Mouse (Mus musculus): Measurements from ENCODE around the gene C1qtnf5. TPM values are rescaled to one million over a fixed set of nuclear protein-coding genes. Genes with fewer than 3 reads are reported as not detected.

The C1qtnf5 gene
- polyA plus RNA-seq, 1 experiment from 2014 or later, result 9.8 TPM

DNA sequence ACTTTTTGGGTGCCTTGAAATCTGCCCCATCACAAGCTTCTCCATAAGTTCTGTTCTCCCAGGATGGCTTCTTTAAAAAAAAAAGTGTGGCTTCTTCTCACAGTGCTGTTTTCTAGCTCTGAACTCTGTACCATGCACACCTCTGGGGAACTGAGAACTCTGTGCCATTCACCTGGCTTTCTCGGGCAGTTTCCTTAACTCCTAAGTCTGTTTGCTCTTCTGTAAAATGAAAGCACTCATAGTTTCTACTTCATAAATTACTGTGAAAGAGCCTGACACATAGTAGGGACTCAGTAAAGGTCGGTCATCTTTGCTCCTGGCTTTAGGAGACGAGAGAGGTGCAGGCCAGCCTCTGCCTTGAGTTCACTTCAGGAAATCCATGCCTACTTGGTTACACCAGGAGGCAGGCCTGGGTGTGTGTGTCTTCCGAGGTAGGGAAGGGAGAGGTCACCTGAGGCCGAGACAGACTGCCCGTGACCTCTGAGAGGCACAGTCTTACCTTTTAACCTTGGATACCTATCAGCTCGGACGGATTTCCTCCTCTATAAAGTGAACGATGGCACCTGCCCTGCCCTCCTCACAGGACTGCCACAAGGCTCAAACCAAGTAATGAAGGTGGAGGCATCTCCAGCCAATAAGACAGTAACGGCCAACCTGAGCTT lies 28.8 kb upstream of the C1qtnf5 start:
- WGBS, result 75% methylated on average over 10 of the region's 10 CpGs
- Histone ChIP-seq H3K4me1 (ENCODE audit: insufficient read depth, low read depth, low read length) (peaks cover 12% of the 10 kb centered on the region; the same call in 1 of the 2 replicates), H3K9me3 (ENCODE audit: low read length) (no peaks in the 10 kb centered on the region), H3K4me2 (replicated peaks; ENCODE audit: low read depth, low read length) (no peak overlapping the region), H3K36me3 (ENCODE audit: insufficient read depth, low read length) (no peaks in the 10 kb centered on the region), H3K27me3 (replicated peaks; ENCODE audit: insufficient read depth, low read length) (0 out of 2 replicates have a peak, but pooled peaks cover 4% of the 10 kb centered on the region), H3K9ac (replicated peaks; ENCODE audit: low read depth) (no peak overlapping the region), H3K4me3 (ENCODE audit: low read depth, low read length) (no peak overlapping the region), H3K27ac (ENCODE audit: low read length) (peak overlapping the region; percentile 48)
- ATAC-seq (no peak), DNase-seq (ENCODE audit: low spot score) (no peak)
- TF ChIP-seq EP300 (IDR thresholded peaks at IDR 0.05) (no peak), CTCF (IDR thresholded peaks at IDR 0.05) (no peak)

DNA sequence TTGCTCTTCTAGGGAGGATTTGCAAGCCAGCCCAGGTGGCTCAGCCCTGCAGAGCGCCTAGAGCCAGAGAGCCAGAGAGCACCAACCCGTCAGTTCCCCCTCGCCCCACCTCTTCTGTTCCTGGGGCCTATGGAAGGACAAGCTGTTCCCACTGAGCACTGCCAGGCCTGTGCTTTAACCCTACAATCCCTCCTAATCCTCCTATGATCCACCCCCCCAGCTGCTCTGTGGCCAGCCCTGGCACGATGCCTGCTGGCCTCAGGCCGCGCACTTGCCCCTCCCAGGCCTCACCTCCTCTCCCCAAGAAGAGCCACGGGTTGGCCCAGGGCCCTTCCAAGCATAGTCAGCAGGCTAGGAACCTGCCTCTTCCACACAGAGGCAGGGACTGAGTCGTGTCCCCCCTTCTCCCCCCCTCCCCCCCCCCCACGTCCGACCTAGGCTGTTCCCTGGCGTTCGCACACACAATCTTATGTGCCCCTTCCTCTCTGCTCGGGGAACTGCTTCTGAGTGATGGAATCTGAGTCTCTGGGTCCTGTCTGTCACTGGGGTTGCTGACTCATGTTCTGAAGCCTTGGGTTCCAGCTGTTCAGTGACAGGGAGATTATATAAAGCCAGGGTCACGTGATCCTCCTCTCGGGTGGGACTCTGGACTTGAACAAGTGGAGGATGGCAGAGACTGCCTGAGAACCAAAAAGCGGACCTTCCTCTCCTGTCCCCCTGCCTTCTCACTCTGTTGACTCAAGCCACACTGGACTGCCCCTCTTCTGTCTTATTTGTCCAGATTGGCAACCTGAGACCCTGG lies 27.9 kb upstream of the C1qtnf5 start:
- TF ChIP-seq EP300 (IDR thresholded peaks at IDR 0.05) (peak; percentile 86), CTCF (IDR thresholded peaks at IDR 0.05) (no peak)
- H3K9me3 ChIP-seq (ENCODE audit: low read length), result no peaks in the 10 kb centered on the region
- peaks cover 17% of the 10 kb centered on the region; the same call in 1 of the 2 replicates for H3K4me1 ChIP-seq (ENCODE audit: insufficient read depth, low read depth, low read length)
- no peak overlapping the region; the same call in 1 of the 2 replicates for H3K4me2 ChIP-seq (replicated peaks; ENCODE audit: low read depth, low read length)
- ATAC-seq (peak; percentile 92), DNase-seq (ENCODE audit: low spot score) (peak; percentile 96)
- H3K27ac ChIP-seq (ENCODE audit: low read length), result peak overlapping the region; percentile 48
- WGBS, result 14% methylated on average over 16 of the region's 16 CpGs
- 0 out of 2 replicates have a peak, but pooled peaks cover 4% of the 10 kb centered on the region for H3K27me3 ChIP-seq (replicated peaks; ENCODE audit: insufficient read depth, low read length)
- H3K36me3 ChIP-seq (ENCODE audit: insufficient read depth, low read length), result no peaks in the 10 kb centered on the region
- H3K9ac ChIP-seq (replicated peaks; ENCODE audit: low read depth), result no peak overlapping the region
- no peak overlapping the region for H3K4me3 ChIP-seq (ENCODE audit: low read depth, low read length)

DNA sequence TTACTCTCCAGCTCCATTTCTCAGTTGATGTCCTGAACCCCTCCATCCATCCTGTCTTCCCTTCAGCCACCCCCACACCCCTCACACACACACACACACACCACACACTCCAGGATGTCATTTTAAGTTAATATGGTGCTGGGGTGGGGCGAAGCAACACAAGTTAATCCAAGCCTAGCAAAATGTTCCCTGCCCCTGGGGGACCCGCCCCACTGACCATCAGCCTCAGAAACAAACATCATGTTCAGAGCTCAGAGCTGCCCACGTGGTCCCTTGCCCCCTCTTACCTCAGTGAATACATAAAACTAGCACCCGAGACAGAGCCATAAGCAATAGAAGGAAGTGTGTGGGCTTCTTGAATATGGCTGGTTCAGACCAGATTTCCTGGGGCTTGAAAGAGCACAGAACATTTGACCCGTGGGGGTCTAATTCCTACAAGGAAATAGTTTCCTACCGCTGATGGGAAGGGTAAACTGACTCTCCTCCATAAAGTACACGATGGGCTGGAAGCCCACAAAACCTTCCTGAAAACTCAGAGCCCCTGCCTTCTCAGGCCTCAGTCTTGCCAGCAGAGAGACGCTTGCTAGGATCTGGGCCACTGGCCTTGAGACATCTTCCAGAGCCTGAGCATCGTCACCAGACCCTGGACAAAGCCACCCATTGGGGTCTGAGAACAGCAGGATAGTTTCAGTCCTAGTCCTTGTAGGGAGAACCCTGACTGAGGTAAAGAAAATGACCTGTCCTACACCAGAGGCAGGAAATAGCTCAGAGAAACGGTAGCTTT lies 26.9 kb upstream of the C1qtnf5 start:
- Histone ChIP-seq H3K4me1 (ENCODE audit: insufficient read depth, low read depth, low read length) (peaks cover 25% of the 10 kb centered on the region; the same call in 1 of the 2 replicates), H3K27me3 (replicated peaks; ENCODE audit: insufficient read depth, low read length) (0 out of 2 replicates have a peak, but pooled peaks cover 4% of the 10 kb centered on the region), H3K27ac (ENCODE audit: low read length) (0 out of 2 replicates have a peak overlapping the region, but pooled peaks have one; percentile 33), H3K4me2 (replicated peaks; ENCODE audit: low read depth, low read length) (no peak overlapping the region), H3K9ac (replicated peaks; ENCODE audit: low read depth) (no peak overlapping the region), H3K4me3 (ENCODE audit: low read depth, low read length) (no peak overlapping the region), H3K36me3 (ENCODE audit: insufficient read depth, low read length) (no peaks in the 10 kb centered on the region), H3K9me3 (ENCODE audit: low read length) (no peaks in the 10 kb centered on the region)
- no peak for DNase-seq (ENCODE audit: low spot score)
- 64% methylated on average over 10 of the region's 10 CpGs for WGBS
- TF ChIP-seq CTCF (IDR thresholded peaks at IDR 0.05) (no peak), EP300 (IDR thresholded peaks at IDR 0.05) (no peak)
- ATAC-seq, result no peak

DNA sequence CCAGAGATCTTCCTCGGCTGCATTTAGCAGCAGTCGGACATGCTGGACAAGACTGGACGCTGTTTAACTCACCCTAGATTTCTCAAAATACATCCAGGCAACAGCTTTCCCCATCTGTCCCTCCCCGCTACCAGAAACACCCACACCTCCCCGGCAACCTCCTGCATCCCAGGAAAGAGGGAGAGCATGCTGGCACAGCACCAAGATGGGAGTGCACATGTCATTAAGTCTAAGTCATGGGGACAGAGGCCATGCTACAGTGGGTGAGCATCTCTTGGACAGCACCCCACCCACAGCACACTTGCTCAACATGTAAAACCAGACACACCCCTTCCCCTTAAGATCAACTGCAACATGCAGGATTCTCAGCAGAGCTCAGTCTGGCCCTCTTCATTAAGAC lies 26.1 kb upstream of the C1qtnf5 start:
- H3K27ac ChIP-seq (ENCODE audit: low read length), result no peak overlapping the region
- H3K4me3 ChIP-seq (ENCODE audit: low read depth, low read length), result no peak overlapping the region
- no peak overlapping the region for H3K4me2 ChIP-seq (replicated peaks; ENCODE audit: low read depth, low read length)
- H3K4me1 ChIP-seq (ENCODE audit: insufficient read depth, low read depth, low read length), result peaks cover 27% of the 10 kb centered on the region; the same call in 1 of the 2 replicates
- WGBS, result 61% methylated on average over 5 of the region's 5 CpGs
- no peaks in the 10 kb centered on the region for H3K9me3 ChIP-seq (ENCODE audit: low read length)
- DNase-seq (ENCODE audit: low spot score), result peak; percentile 57
- no peaks in the 10 kb centered on the region for H3K36me3 ChIP-seq (ENCODE audit: insufficient read depth, low read length)
- no peak for ATAC-seq
- H3K27me3 ChIP-seq (replicated peaks; ENCODE audit: insufficient read depth, low read length), result 0 out of 2 replicates have a peak, but pooled peaks cover 4% of the 10 kb centered on the region
- H3K9ac ChIP-seq (replicated peaks; ENCODE audit: low read depth), result no peak overlapping the region
- no peak for TF ChIP-seq EP300 (IDR thresholded peaks at IDR 0.05)
- no peak for TF ChIP-seq CTCF (IDR thresholded peaks at IDR 0.05)

DNA sequence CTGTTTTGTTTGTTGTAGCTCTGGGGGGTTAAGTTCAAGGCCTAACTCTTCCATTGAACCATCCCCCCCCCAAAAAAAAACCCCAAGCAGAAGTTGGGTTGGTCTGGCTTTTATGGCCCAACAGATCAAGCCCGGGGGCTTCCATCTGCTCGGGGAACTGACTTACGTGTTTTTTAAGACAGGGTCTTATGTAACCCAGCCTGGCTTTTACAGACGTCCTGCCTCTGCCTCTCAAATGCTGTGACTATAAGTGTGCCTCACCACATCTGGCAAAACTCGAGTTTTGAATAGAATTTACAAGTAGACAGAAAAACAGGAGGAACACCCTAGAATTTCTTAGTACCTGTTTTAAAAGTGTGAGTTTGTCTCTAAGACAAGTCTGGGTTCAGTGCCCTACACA lies 25.5 kb upstream of the C1qtnf5 start:
- DNase-seq (ENCODE audit: low spot score) (no peak), ATAC-seq (no peak)
- Histone ChIP-seq H3K27ac (ENCODE audit: low read length) (no peak overlapping the region), H3K27me3 (replicated peaks; ENCODE audit: insufficient read depth, low read length) (0 out of 2 replicates have a peak, but pooled peaks cover 4% of the 10 kb centered on the region), H3K36me3 (ENCODE audit: insufficient read depth, low read length) (no peaks in the 10 kb centered on the region), H3K4me1 (ENCODE audit: insufficient read depth, low read depth, low read length) (peaks cover 27% of the 10 kb centered on the region; the same call in 1 of the 2 replicates), H3K4me3 (ENCODE audit: low read depth, low read length) (no peak overlapping the region), H3K9ac (replicated peaks; ENCODE audit: low read depth) (no peak overlapping the region), H3K4me2 (replicated peaks; ENCODE audit: low read depth, low read length) (no peak overlapping the region), H3K9me3 (ENCODE audit: low read length) (no peaks in the 10 kb centered on the region)
- WGBS, result 76% methylated on average over 5 of the region's 5 CpGs
- TF ChIP-seq EP300 (IDR thresholded peaks at IDR 0.05), result no peak
- TF ChIP-seq CTCF (IDR thresholded peaks at IDR 0.05), result no peak

Data from lung, postnatal 0 days (tissue).